In the genomic region with DNA sequence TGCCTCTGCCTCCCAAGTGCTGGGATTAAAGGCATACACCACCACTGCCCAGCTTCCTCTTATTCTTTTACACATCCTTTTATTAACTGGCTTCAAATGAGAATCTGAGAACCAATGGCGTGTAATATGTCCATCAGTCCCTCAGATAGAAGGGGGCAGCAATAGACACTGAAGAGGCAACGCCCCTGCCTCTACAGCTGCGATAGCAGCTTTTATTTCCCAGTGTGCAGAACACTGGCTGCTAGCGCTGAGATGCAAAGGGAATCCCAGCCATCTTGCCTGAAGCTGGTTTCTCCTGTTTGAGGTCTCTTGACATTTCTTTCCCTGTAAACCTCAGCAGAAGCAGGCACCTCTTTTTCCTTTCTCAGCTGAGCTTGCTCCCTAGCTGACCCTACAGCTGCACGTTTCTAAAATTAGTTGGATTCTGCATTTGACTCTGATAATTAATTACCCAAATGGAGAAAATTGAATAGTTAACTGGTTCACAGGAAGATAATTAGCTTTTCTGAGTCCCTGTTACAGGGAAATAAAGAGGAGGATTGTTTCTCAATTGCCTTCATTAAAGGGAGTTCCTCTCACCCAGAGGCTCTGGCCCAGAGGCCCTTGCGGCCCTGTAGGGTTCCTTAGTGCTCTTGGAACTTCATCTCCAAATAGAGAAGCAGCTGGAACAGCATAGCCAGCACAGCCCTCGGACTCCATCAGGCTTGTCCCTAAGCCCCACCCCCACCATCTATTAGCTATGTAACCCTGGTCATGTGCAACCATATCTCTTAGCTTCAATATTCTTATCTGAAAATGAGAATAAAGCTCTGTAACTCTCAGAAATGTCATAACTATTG, we compare ENCODE assay signal across 16 mouse cellular contexts. TPM values are rescaled to one million over a fixed set of nuclear protein-coding genes. Genes with fewer than 3 reads are reported as not detected.
DNase-seq lines count a peak whose midpoint lies in the region; ATAC-seq and TF ChIP-seq lines count a peak whose summit lies in the region.
"Had no signal": no experiment of that assay in that cellular context is flagged by ENCODE, and none has a peak within 500 bp of the region (broad histone marks: within the 10 kb centered on the region; RNA-seq: fewer than 3 reads in every experiment).

No protein-coding gene starts in this region.

- H3K4me1 ChIP-seq in intestine, embryonic 14.5 days (replicated peaks; ENCODE audit: control insufficient read depth, insufficient read depth, low read length): no peaks in the 10 kb centered on the region
- H3K4me1 ChIP-seq in intestine, embryonic 15.5 days (replicated peaks): no peaks in the 10 kb centered on the region
- peaks cover 29% of the 10 kb centered on the region for H3K4me1 ChIP-seq in forebrain, embryonic 13.5 days
- H3K4me1 ChIP-seq in forebrain, postnatal 0 days (ENCODE audit: insufficient read depth): peaks cover 17% of the 10 kb centered on the region; the same call in 1 of the 2 replicates
- H3K4me1 ChIP-seq in midbrain, embryonic 16.5 days (ENCODE audit: control insufficient read depth, insufficient read depth, low read length): peaks cover 23% of the 10 kb centered on the region
- no peaks in the 10 kb centered on the region for H3K4me1 ChIP-seq in limb, embryonic 10.5 days
- H3K4me1 ChIP-seq: embryonic facial prominence, embryonic 15.5 days; heart, embryonic 12.5 days; stomach, embryonic 15.5 days had no signal

- 0 out of 2 replicates have a peak, but pooled peaks have one; percentile 62 for ATAC-seq in intestine, embryonic 14.5 days (replicated peaks; ENCODE audit: low FRiP score, low TSS enrichment, low read depth)
- ATAC-seq in intestine, embryonic 15.5 days: no peak
- ATAC-seq in forebrain, embryonic 13.5 days: peak; percentile 82; the same call in 1 of the 2 replicates
- peak; percentile 16; the same call in 1 of the 2 replicates for ATAC-seq in forebrain, postnatal 0 days
- ATAC-seq in midbrain, embryonic 16.5 days: no peak
- ATAC-seq: intestine, postnatal 0 days; lung, postnatal 0 days had no signal

- H3K9me3 ChIP-seq in intestine, embryonic 14.5 days (ENCODE audit: control insufficient read depth, low read length): no peaks in the 10 kb centered on the region
- H3K9me3 ChIP-seq in intestine, embryonic 15.5 days: no peaks in the 10 kb centered on the region
- no peaks in the 10 kb centered on the region for H3K9me3 ChIP-seq in forebrain, embryonic 13.5 days (replicated peaks)
- H3K9me3 ChIP-seq in forebrain, postnatal 0 days (ENCODE audit: low read length): no peaks in the 10 kb centered on the region
- no peaks in the 10 kb centered on the region for H3K9me3 ChIP-seq in midbrain, embryonic 16.5 days (replicated peaks; ENCODE audit: control insufficient read depth, low read length, poor library complexity, severe bottlenecking)
- H3K9me3 ChIP-seq in limb, embryonic 10.5 days (replicated peaks): no peaks in the 10 kb centered on the region
- H3K9me3 ChIP-seq: embryonic facial prominence, embryonic 15.5 days; heart, embryonic 12.5 days; stomach, embryonic 15.5 days had no signal

- H3K36me3 ChIP-seq in intestine, embryonic 14.5 days (ENCODE audit: control insufficient read depth, insufficient read depth, low read length): no peaks in the 10 kb centered on the region
- H3K36me3 ChIP-seq in intestine, embryonic 15.5 days: no peaks in the 10 kb centered on the region
- no peaks in the 10 kb centered on the region for H3K36me3 ChIP-seq in forebrain, embryonic 13.5 days (ENCODE audit: poor library complexity, severe bottlenecking)
- no peaks in the 10 kb centered on the region for H3K36me3 ChIP-seq in forebrain, postnatal 0 days (ENCODE audit: insufficient read depth)
- no peaks in the 10 kb centered on the region for H3K36me3 ChIP-seq in midbrain, embryonic 16.5 days (ENCODE audit: control insufficient read depth, insufficient read depth, low read length)
- no peaks in the 10 kb centered on the region for H3K36me3 ChIP-seq in limb, embryonic 10.5 days
- H3K36me3 ChIP-seq: embryonic facial prominence, embryonic 15.5 days; heart, embryonic 12.5 days; stomach, embryonic 15.5 days had no signal

- TF ChIP-seq CTCF in forebrain, postnatal 0 days (IDR thresholded peaks at IDR 0.05; ENCODE audit: low read depth): no peak

- DNase-seq in intestine, embryonic 14.5 days (ENCODE audit: low spot score): no peak
- peak; percentile 12 for DNase-seq in forebrain, postnatal 0 days
- no peak for DNase-seq in thymus, postnatal 25 days
- DNase-seq in heart, postnatal 25 days (ENCODE audit: low spot score): no peak
- DNase-seq in limb, embryonic 10.5 days (ENCODE audit: low spot score): no peak
- DNase-seq: cerebellum, adult 9-10 months; heart, postnatal 14 days; thymus, adult 18-20 months had no signal

- H3K27ac ChIP-seq in intestine, embryonic 14.5 days (ENCODE audit: low read depth): no peak overlapping the region
- H3K27ac ChIP-seq in intestine, embryonic 15.5 days: no peak overlapping the region
- peak overlapping the region; percentile 66 for H3K27ac ChIP-seq in forebrain, embryonic 13.5 days
- no peak overlapping the region for H3K27ac ChIP-seq in forebrain, postnatal 0 days (ENCODE audit: low read depth, low read length)
- H3K27ac ChIP-seq in midbrain, embryonic 16.5 days (ENCODE audit: low read length): peak overlapping the region; percentile 72
- no peak overlapping the region for H3K27ac ChIP-seq in limb, embryonic 10.5 days
- H3K27ac ChIP-seq: embryonic facial prominence, embryonic 15.5 days; stomach, embryonic 15.5 days had no signal

- H3K27me3 ChIP-seq in intestine, embryonic 14.5 days (replicated peaks; ENCODE audit: control insufficient read depth, insufficient read depth, low read length): no peaks in the 10 kb centered on the region
- H3K27me3 ChIP-seq in intestine, embryonic 15.5 days (replicated peaks): no peaks in the 10 kb centered on the region
- peaks cover 10% of the 10 kb centered on the region; the same call in 1 of the 2 replicates for H3K27me3 ChIP-seq in forebrain, embryonic 13.5 days
- H3K27me3 ChIP-seq in forebrain, postnatal 0 days (ENCODE audit: insufficient read depth, low read length): no peaks in the 10 kb centered on the region
- no peaks in the 10 kb centered on the region for H3K27me3 ChIP-seq in midbrain, embryonic 16.5 days (ENCODE audit: control insufficient read depth, insufficient read depth, low read depth, low read length)
- no peaks in the 10 kb centered on the region for H3K27me3 ChIP-seq in limb, embryonic 10.5 days (ENCODE audit: low read depth, poor library complexity, severe bottlenecking)
- H3K27me3 ChIP-seq: embryonic facial prominence, embryonic 15.5 days; stomach, embryonic 15.5 days had no signal

- WGBS in intestine, embryonic 14.5 days: 71% methylated on average over 7 of the region's 7 CpGs
- WGBS in intestine, embryonic 15.5 days: 70% methylated on average over 7 of the region's 7 CpGs
- 24% methylated on average over 7 of the region's 7 CpGs for WGBS in forebrain, embryonic 13.5 days
- WGBS in forebrain, postnatal 0 days: 18% methylated on average over 7 of the region's 7 CpGs
- WGBS in midbrain, embryonic 16.5 days: 50% methylated on average over 7 of the region's 7 CpGs
- 77% methylated on average over 7 of the region's 7 CpGs for WGBS in limb, embryonic 10.5 days

- no peak overlapping the region for H3K4me3 ChIP-seq in intestine, embryonic 14.5 days (ENCODE audit: low read depth, low read length)
- no peak overlapping the region for H3K4me3 ChIP-seq in intestine, embryonic 15.5 days (replicated peaks)
- H3K4me3 ChIP-seq in forebrain, embryonic 13.5 days: no peak overlapping the region
- no peak overlapping the region for H3K4me3 ChIP-seq in forebrain, postnatal 0 days (ENCODE audit: low read depth, low read length)
- no peak overlapping the region for H3K4me3 ChIP-seq in midbrain, embryonic 16.5 days (ENCODE audit: low read depth, low read length)
- H3K4me3 ChIP-seq in limb, embryonic 10.5 days: no peak overlapping the region
- H3K4me3 ChIP-seq: embryonic facial prominence, embryonic 15.5 days; heart, embryonic 12.5 days; stomach, embryonic 15.5 days had no signal

- H3K4me2 ChIP-seq in intestine, embryonic 14.5 days (ENCODE audit: low read length): no peak overlapping the region
- no peak overlapping the region for H3K4me2 ChIP-seq in intestine, embryonic 15.5 days (replicated peaks)
- no peak overlapping the region for H3K4me2 ChIP-seq in forebrain, embryonic 13.5 days
- no peak overlapping the region for H3K4me2 ChIP-seq in forebrain, postnatal 0 days (ENCODE audit: low read depth)
- no peak overlapping the region for H3K4me2 ChIP-seq in midbrain, embryonic 16.5 days (ENCODE audit: low read length)
- H3K4me2 ChIP-seq: embryonic facial prominence, embryonic 15.5 days; heart, embryonic 12.5 days; stomach, embryonic 15.5 days had no signal

- intact Hi-C loops in heart, postnatal 25 days (cut with DNase I): no loop called here

- no peak overlapping the region for H3K9ac ChIP-seq in intestine, embryonic 14.5 days (ENCODE audit: low read length)
- no peak overlapping the region for H3K9ac ChIP-seq in intestine, embryonic 15.5 days
- no peak overlapping the region for H3K9ac ChIP-seq in forebrain, embryonic 13.5 days
- no peak overlapping the region for H3K9ac ChIP-seq in forebrain, postnatal 0 days
- no peak overlapping the region for H3K9ac ChIP-seq in midbrain, embryonic 16.5 days (ENCODE audit: low read depth, low read length)
- H3K9ac ChIP-seq: embryonic facial prominence, embryonic 15.5 days; heart, embryonic 12.5 days; stomach, embryonic 15.5 days had no signal

RNA-seq across cellular contexts. Expression of gene Chd6, which starts 41.3 kb away (rescaled TPM):
- 28.5 and 33.8 TPM in 2 replicates for polyA plus RNA-seq in intestine, embryonic 14.5 days (2014; fragmentation: Nextera tagmentation; extraction: Ambion mirVana)
- 20.8 and 21.1 TPM in 2 replicates for polyA plus RNA-seq in intestine, embryonic 15.5 days (2015; fragmentation: Nextera tagmentation; extraction: Ambion mirVana)
- polyA plus RNA-seq in forebrain, embryonic 13.5 days (2015; fragmentation: Nextera tagmentation; extraction: Ambion mirVana): 40.4 and 44.4 TPM in 2 replicates
- total RNA-seq in forebrain, postnatal 0 days (2014; rRNA removed): 48.0 and 61.0 TPM in 2 replicates
- polyA plus RNA-seq in forebrain, postnatal 0 days (2015; fragmentation: Nextera tagmentation; extraction: Ambion mirVana): 11.0 and 20.7 TPM in 2 replicates
- 30.8 and 36.9 TPM in 2 replicates for polyA plus RNA-seq in midbrain, embryonic 16.5 days (2015; fragmentation: Nextera tagmentation; extraction: Ambion mirVana)
- total RNA-seq in heart, postnatal 25 days (2021): 10 to 100 TPM; 64.1 to 65.6 TPM
- 27.4 and 34.6 TPM in 2 replicates for polyA plus RNA-seq in limb, embryonic 10.5 days (2016; fragmentation: Nextera tagmentation; extraction: Ambion mirVana)

Comparison
In these comparisons a context has a peak if more than half of its experiments do, and no peak if none do; other contexts are left out.
1. ATAC-seq: peak in intestine, embryonic 14.5 days (single experiment), forebrain, embryonic 13.5 days (single experiment) and forebrain, postnatal 0 days (single experiment); none in intestine, embryonic 15.5 days (single experiment) and midbrain, embryonic 16.5 days (single experiment).
2. H3K27ac ChIP-seq: peak in forebrain, embryonic 13.5 days (single experiment) and midbrain, embryonic 16.5 days (single experiment); none in intestine, embryonic 14.5 days (single experiment), intestine, embryonic 15.5 days (single experiment), forebrain, postnatal 0 days (single experiment) and limb, embryonic 10.5 days (single experiment).